Comparison of ENCODE assay signal across 23 mouse cellular contexts in genomic region chr2:132517194-132517836, GRCm38 (mm10).
"Had no signal": no experiment of that assay in that cellular context is flagged by ENCODE, and none has a peak within 500 bp of the region (broad histone marks: within the 10 kb centered on the region; RNA-seq: fewer than 3 reads in every experiment).

No protein-coding gene starts in this region.

- ATAC-seq: liver, postnatal 0 days; lung, postnatal 0 days had no signal

- H3K9ac ChIP-seq: limb, embryonic 12.5 days; limb, embryonic 15.5 days; liver, embryonic 14.5 days; liver, postnatal 0 days; lung, embryonic 14.5 days; midbrain, embryonic 15.5 days; neural tube, embryonic 15.5 days had no signal

- H3K27me3 ChIP-seq: limb, embryonic 15.5 days; midbrain, embryonic 15.5 days; neural tube, embryonic 12.5 days; neural tube, embryonic 15.5 days had no signal

- H3K27ac ChIP-seq: limb, embryonic 12.5 days; limb, embryonic 15.5 days; liver, embryonic 14.5 days; midbrain, embryonic 10.5 days; midbrain, embryonic 15.5 days; neural tube, embryonic 12.5 days; neural tube, embryonic 15.5 days; stomach, postnatal 0 days had no signal

- DNase-seq: kidney, postnatal 14 days; kidney, postnatal 4 days; left cerebral cortex, postnatal 4 days; liver, postnatal 0 days; lung, embryonic 14.5 days; lung, postnatal 36 days; right cerebral cortex, adult 18-20 months; right cerebral cortex, postnatal 14 days; right cerebral cortex, postnatal 4 days; thymus, adult 2 months; thymus, postnatal 14 days; thymus, postnatal 4 days had no signal

- H3K4me2 ChIP-seq: limb, embryonic 12.5 days; limb, embryonic 15.5 days; liver, embryonic 11.5 days; lung, embryonic 14.5 days; midbrain, embryonic 15.5 days; neural tube, embryonic 12.5 days; neural tube, embryonic 15.5 days had no signal

- H3K36me3 ChIP-seq: limb, embryonic 12.5 days; limb, embryonic 15.5 days; midbrain, embryonic 10.5 days; midbrain, embryonic 15.5 days; neural tube, embryonic 12.5 days; neural tube, embryonic 15.5 days had no signal

- H3K4me1 ChIP-seq: midbrain, embryonic 15.5 days; neural tube, embryonic 12.5 days; neural tube, embryonic 15.5 days had no signal

- H3K9me3 ChIP-seq: limb, embryonic 12.5 days; limb, embryonic 15.5 days; megakaryocyte, embryonic 14.5 days; midbrain, embryonic 10.5 days; midbrain, embryonic 15.5 days; neural tube, embryonic 12.5 days; neural tube, embryonic 15.5 days had no signal

- H3K4me3 ChIP-seq: limb, embryonic 12.5 days; limb, embryonic 15.5 days; megakaryocyte, embryonic 14.5 days; midbrain, embryonic 10.5 days; midbrain, embryonic 15.5 days; neural tube, embryonic 12.5 days; neural tube, embryonic 15.5 days had no signal
